Mouse (Mus musculus) ES-E14 (cell line): ENCODE measurements around the gene Ldlrad3.

ENCODE experiments used
- CHD2 ChIP-seq: IDR thresholded peaks from 2 replicates; pipeline ENCODE4 v1.6.1; 2014; ENCODE audit warnings: mild to moderate bottlenecking, low read depth, low read length, inconsistent platforms
- HCFC1 ChIP-seq: IDR thresholded peaks from 2 replicates; pipeline ENCODE4 v1.6.1; 2012; ENCODE audit warnings: low read length, inconsistent platforms, borderline replicate concordance; ENCODE audit not compliant: insufficient read depth
- MAFK ChIP-seq: IDR thresholded peaks from 2 replicates; pipeline ENCODE4 v1.6.1; 2014; ENCODE audit warnings: mild to moderate bottlenecking, low read depth, low read length, inconsistent platforms; ENCODE audit not compliant: insufficient read depth
- ZC3H11A ChIP-seq: IDR thresholded peaks from 2 replicates; pipeline ENCODE4 v1.6.1; 2012; ENCODE audit warnings: low read depth, mild to moderate bottlenecking, inconsistent platforms, low read length, borderline replicate concordance
- ZNF384 ChIP-seq: IDR thresholded peaks from 2 replicates; pipeline ENCODE4 v1.6.1; 2012; ENCODE audit warnings: low read depth, low read length, inconsistent platforms

DNA sequence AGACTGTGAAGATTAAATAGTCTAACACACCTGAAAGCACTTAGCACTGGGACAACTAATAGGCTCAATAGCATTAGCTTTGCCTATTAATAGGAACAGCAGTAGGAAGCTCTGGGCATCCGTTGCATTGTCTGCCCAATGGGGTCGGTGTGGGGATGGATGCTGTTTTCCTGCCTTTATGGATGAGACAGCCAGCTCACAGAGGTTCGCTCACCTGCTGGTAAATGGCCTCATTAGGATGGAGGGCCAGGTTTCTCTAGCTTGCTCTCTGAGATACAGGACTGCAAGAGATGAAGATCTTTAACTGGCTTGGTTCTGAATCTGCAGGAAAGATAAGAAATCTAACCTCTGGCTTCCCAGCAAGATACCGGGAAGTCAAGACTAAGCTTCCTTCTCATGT, 284.0 kb downstream of the Ldlrad3 start:
- TF ChIP-seq MAFK = no peak
- no peak for TF ChIP-seq CHD2
- no peak for TF ChIP-seq ZNF384
- TF ChIP-seq HCFC1 = no peak
- TF ChIP-seq ZC3H11A = no peak
